Mouse (Mus musculus) liver, adult 2 months (tissue): ENCODE measurements around the gene 4921507P07Rik.

ENCODE experiments used
- CTCF ChIP-seq: fragments of 200-500 bp; IDR thresholded peaks from 2 replicates; pipeline ENCODE4 v1.5.1; 2011; ENCODE audit warnings: low read depth, low read length, control low read depth
- POLR2A ChIP-seq: fragments of 200-500 bp; IDR thresholded peaks from 2 replicates; pipeline ENCODE4 v1.6.1; 2011; ENCODE audit warnings: low read length, control low read depth; ENCODE audit not compliant: insufficient read depth; ENCODE audit errors: extremely low read depth

- TF ChIP-seq CTCF (peak; percentile 68), POLR2A (no peak)
Measured at GRCm38 (mm10) chr6:50526597-50527024, 69.8 kb downstream of the 4921507P07Rik start.
